Mouse (Mus musculus) erythroblast, adult 5-6 weeks (primary cell): ENCODE data around the gene Wdr45. TPM values are rescaled to one million over a fixed set of nuclear protein-coding genes. Genes with fewer than 3 reads are reported as not detected.
"Not testable (repeated sequence)": the region's sequence is repeated elsewhere in the genome, so short reads cannot be mapped to it uniquely, and the experiment has no call there.

Source experiments
- ATAC-seq: replicated peaks from 2 replicates; pipeline ENCODE4 v1.8.0; 2016; ENCODE audit warnings: moderate number of reproducible peaks, mild to moderate bottlenecking, moderate TSS enrichment, inconsistent platforms; ENCODE audit not compliant: poor library complexity, low FRiP score, severe bottlenecking
- total RNA-seq, 2 experiments: library from RNA; stranded (forward) in 1 of 2; stranded (reverse) in 1 of 2; fragments of 150-400 nt in 1 of 2; fragments of 200-764, 138-1000 nt in 1 of 2; gene quantifications; 2 replicates each; pipeline versions ENCODE4 v1.2.3 to v1.2.4; 2015 to 2017; ENCODE audit warnings: low replicate concordance in 2 of 2

The Wdr45 gene
- total RNA-seq, 2 experiments from 2014 or later: 111 to 139 TPM

GRCm38 (mm10) chrX:7713764-7714134, 384 bp upstream of the Wdr45 start:
- ATAC-seq: peak; percentile 36

DNA sequence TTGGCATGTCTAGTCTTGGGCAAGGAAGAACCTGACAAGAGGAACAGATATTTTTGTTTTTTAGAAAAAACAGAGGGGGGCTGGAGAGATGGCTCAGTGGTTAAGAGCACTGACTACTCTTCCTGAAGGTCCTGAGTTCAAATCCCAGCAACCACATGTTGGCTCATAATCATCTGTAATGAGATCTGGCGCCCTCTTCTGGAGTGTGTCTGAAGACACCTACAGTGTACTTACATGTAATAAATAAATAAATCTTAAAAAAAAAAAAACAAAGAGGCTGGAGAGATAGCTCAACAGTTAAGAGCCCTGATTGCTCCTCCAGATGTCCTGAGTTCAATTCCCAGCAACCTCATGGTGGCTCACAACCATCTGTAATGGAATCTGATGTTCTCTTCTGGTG, 1.9 kb downstream of the Wdr45 start:
- ATAC-seq: not testable (repeated sequence)

DNA sequence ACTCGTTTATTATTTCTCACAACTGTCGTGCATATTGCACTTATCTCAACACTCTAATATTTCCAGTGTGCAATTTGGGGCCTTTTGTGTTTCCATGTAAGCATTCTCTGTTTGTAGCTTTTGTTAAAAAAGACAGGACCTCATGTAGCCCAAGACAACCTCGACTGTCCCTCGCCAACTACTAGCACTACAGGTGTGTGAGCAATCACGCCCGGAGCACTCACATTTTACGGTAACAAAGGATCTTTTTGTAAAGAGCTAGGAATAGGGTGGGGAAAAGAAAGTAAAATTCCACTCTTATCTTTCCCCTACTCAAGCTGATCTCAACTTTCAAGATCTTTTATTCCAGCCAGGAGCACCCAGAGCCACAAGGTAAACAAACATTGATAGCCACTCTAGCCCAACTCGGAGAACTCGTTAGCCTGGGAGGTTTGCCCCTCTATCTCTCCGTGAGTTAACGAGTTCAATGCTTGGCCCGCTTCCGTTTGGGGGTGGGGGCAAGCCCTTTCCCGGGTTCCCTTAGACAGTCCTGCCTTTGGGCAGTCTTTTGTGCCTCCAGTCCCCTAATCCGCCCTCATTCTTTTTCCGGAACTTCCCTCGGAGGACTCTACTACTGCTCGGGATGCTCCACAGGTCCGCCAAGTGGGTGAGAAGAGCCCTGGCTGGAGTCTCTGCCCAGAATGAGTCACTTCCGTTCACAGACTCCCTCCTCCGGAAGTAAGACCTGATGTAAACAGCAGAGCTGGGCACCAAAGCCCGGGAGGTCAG, 7.6 kb downstream of the Wdr45 start, which contains the start of gene Gm45208:
Gene Gm45208, plus strand, starts transcription at position 732 of the 768 bp plus-strand sequence.
- ATAC-seq: peak; percentile 96

DNA sequence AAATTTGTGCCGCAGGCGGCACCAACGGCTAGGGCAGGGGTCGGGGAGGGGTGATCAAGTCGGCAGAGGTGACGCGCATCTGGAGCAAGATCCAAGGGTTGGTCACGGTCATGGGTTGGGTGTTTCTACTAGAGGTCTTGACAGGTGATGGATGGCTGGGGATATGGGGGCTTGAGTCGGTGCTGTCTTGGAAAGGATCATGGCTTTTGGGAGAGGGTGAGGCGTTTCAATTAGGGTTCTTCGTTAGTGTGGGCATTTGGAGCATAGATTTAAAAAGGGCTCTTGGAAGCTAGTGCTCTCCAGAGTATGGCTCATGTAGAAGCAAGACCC, 8.1 kb downstream of the Wdr45 start:
- ATAC-seq: no peak

DNA sequence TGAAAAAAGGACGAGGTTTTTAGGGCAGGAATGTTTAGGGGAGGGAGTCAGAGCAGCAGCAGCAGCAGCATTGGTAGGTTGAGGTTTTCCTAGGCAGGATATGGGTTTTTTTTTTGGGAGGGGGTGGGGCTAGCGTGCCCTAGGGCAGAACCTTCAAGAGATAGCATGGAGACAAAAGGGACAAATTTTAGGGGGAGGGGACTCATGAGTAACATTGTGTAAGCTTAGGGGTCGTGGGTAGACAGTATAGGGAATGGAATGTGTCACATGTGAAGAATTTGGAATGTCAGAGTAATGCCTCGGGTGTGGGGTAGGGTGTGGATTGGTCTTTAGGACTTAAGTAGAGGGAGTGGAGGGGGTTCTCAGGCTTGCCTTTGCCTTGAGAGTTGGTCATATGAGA, 8.6 kb downstream of the Wdr45 start:
- no peak for ATAC-seq

- no peak for ATAC-seq
These were observed 10.0 kb downstream of the Wdr45 start for GRCm38 (mm10) chrX:7724135-7724534.

- ATAC-seq: no peak
These were observed 11.7 kb downstream of the Wdr45 start for GRCm38 (mm10) chrX:7725841-7726240.

DNA sequence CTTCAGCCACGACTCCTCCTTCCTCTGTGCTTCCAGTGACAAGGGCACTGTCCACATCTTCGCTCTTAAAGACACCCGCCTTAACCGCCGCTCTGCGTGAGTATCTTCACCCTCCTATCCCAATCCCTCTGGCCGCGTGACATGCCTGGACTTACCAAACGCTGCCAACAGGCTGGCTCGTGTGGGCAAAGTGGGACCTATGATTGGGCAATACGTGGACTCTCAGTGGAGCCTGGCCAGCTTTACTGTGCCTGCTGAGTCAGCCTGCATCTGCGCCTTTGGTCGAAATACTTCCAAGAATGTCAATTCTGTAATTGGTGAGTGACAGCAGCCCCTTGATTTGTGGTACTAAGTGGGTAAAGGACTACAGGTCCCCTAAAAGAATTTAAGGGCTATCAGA, 13.0 kb downstream of the Wdr45 start:
- no peak for ATAC-seq

DNA sequence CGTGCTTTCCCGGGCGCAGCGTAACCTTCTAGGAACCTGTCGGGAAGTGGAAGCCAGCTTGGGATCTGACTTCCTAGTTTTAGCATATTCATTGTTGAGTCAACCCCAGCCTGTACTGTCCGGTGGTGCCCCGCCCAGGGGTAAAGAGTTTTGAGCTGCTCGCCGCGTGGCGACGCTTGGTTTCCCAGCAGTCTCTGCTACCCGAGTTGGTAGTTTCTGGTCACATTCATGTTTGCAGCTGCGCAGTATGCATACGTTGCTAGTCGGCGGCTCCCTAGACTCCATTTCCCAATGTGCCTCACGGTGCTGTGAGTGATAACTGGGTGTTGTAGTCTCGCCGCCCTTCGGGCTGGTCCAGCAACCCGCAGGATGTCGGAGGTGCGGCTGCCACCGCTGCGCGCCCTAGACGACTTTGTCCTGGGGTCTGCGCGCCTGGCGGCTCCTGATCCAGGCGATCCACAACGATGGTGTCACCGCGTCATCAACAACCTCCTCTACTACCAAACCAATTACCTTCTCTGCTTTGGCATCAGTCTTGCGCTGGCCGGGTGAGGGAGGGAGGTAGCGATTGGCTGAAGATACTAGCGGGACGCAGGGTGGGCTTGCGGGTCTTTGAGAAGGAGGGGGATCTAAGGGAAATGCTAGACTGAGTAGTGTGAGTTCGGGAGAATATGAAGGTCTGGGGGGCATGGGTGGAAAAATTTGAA, 14.2 kb downstream of the Wdr45 start, which contains the start of gene Praf2:
Gene Praf2, plus strand, starts transcription at position 225 of the 707 bp plus-strand sequence.
- peak; percentile 93 for ATAC-seq

DNA sequence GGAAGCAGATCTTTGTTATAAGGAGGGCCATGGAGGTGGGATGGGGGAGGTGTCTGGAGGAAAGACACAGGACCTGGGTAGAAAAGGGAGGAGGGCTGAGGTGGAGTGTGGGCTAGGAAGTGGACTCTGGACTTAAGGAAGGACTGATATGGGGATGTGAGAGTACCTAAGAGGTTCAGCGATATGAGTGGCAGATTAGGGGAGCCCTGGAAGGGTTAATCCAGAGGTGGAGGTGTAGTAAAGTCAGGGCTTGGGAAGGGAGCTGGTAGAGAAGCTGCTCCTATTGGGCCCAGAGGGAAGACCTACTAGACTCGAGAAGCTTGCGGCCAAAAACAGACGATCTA, 14.8 kb downstream of the Wdr45 start:
- ATAC-seq: no peak

- ATAC-seq: peak; percentile 94
These were observed 19.5 kb downstream of the Wdr45 start for GRCm38 (mm10) chrX:7733571-7734156.

DNA sequence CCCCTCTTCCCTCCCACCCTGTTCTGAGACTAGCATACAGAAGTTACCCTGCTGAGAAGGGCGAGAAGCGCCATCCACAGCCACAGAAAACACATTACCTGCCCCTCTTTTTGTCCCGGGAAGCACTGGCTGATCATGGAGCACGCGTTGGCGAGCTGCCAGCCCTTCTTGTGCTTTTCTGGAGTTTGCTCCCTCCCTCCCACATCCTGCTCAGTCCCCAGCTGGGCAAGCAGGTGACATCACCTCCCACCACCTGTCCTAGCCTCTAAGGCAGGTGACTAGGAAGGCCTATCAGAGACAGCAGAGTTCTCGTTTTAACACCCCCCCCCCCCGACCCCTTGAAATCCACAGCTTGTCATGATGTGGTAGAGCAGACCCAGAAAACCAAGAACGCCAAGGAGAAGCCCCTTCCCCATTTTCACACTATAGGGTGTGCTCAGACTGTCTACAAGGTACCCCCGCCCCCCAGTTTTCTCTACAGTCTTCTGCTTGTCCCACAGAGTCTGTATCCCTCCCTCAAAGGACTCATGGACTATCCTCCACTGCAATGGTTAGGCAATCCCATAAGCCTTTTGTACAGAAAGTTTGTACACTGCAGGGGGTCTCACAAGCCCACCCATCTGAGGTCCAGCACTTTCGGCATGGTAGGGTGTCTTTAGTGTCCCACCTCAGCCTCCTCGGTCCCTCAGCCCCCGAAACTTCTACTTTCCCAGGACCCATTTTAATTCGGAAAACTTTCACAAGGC, 25.4 kb downstream of the Wdr45 start:
- ATAC-seq: no peak

- ATAC-seq: no peak
These were observed 26.1 kb downstream of the Wdr45 start for GRCm38 (mm10) chrX:7740082-7740819.

- ATAC-seq: no peak
These were observed 27.0 kb downstream of the Wdr45 start for GRCm38 (mm10) chrX:7741103-7741502.

- peak; percentile 35; the same call in 1 of the 2 replicates for ATAC-seq
These were observed 29.3 kb downstream of the Wdr45 start for GRCm38 (mm10) chrX:7743470-7743869.

GRCm38 (mm10) chrX:7744940-7745339, 30.8 kb downstream of the Wdr45 start:
- no peak for ATAC-seq

DNA sequence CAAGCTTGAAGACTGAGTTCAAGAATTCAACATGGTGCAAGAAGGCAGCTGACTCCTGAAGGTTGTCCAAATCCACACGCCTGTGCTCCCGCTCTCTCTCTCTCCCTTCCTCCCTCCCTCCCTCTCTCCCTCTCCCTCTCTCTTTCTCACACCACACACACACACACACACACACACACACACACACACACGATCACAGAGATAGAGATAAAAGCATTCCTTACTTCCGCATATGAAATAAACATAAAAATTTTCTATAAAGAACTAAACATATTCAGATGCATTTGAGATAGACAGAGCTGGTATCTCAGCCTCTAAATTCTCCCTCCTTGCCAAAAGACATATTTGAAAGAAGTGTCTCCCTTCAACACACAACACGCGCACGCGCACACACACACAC, 31.3 kb downstream of the Wdr45 start:
- no peak for ATAC-seq

- ATAC-seq: no peak
These were observed 36.4 kb downstream of the Wdr45 start, which contains the start of gene Ccdc120 for GRCm38 (mm10) chrX:7750432-7751116. TSS of gene Ccdc120 (minus strand) at chrX:7750905.

DNA sequence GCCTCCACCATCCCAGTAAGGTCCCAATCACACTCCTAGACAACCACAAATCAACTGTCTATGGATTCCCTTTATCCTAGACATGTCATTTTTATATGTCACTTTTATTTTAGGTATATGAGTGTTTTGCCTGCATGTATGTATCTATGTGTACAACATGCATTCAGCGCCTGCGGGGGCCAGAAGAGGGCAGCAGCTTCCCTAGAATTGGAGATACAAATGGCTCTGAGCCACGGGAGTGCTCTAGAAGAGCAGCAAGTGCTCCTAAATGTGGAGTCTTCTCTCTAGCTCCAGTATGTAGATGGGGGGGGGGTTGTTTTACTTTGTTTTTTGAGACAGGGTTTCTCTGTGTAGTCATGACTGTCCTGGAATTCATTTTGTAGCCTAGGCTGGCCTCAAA, 39.5 kb downstream of the Wdr45 start:
- peak; percentile 88 for ATAC-seq
